Mouse (Mus musculus): Measurements from ENCODE around the gene Nfya. TPM values are rescaled to one million over a fixed set of nuclear protein-coding genes. Genes with fewer than 3 reads are reported as not detected.

Nfya gene
- total and polyA plus RNA-seq, 3 experiments: 56.9 to 97.8 TPM; not detected in 1

DNA sequence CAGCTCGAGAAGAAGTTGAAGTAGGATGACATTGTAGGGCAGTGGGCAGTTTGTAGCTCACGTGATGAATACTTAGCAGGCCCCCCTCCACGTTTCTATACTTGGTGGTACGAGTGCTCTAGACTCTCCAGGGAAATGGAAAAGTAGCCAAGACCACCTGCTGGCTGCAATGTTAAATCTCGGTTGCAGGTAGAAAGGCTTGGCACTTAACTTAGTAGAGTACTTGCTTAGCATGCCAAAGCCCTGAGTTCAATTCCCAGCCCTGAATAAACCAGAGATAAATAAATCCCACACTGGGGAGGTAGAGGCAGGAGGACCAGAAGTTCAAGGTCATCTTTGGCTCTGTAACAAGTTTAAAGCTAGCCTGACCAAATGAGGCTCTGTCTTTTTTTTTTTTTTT, 24.8 kb upstream of the Nfya start:
- Histone ChIP-seq H3K36me3 (ENCODE audit: control insufficient read depth in 1 of 2, insufficient read depth in 2 of 2, low read length in 2 of 2) (peaks cover 0 to 6% of the 10 kb centered on the region in 2 experiments; a peak in 1 of 4 replicates), H3K79me2 (ENCODE audit: control insufficient read depth, insufficient read depth, low read length, poor library complexity) (no peaks in the 10 kb centered on the region), H3K27ac (ENCODE audit: control insufficient read depth, low read depth, low read length) (no peak overlapping the region), H3K9me3 (replicated peaks; ENCODE audit: insufficient read depth, low read length) (no peaks in the 10 kb centered on the region), H3K4me1 (ENCODE audit: control insufficient read depth in 1 of 2, insufficient read depth in 2 of 2, low read length in 2 of 2) (peaks cover 2 to 10% of the 10 kb centered on the region in 2 experiments; a peak in 2 of 4 replicates), H3K27me3 (ENCODE audit: control insufficient read depth in 1 of 2, insufficient read depth in 2 of 2, low read length in 2 of 2) (no peaks in the 10 kb centered on the region), H3K4me3 (ENCODE audit: control insufficient read depth in 1 of 2, insufficient read depth in 1 of 2, low read depth in 2 of 2, low read length in 2 of 2) (no peak overlapping the region), H3K9ac (ENCODE audit: control insufficient read depth, low read depth, low read length, poor library complexity, severe bottlenecking) (no peak overlapping the region)
- no peak for DNase-seq (ENCODE audit: low read depth, low spot score)
- TF ChIP-seq ZNF384 (IDR thresholded peaks at IDR 0.05; ENCODE audit: low read depth, low read length) (peak; percentile 71), RCOR1 (IDR thresholded peaks at IDR 0.05; ENCODE audit: low read depth, low read length) (no peak), POLR2A (IDR thresholded peaks at IDR 0.05; ENCODE audit: control insufficient read depth in 1 of 2, insufficient read depth in 1 of 2, low read depth in 1 of 2, low read length in 2 of 2, poor library complexity in 1 of 2) (no peak), KAT2A (conservative IDR thresholded peaks at IDR 0.05; ENCODE audit: low read depth, low read length) (no peak), GATA1 (IDR thresholded peaks at IDR 0.05; ENCODE audit: low read depth, low read length) (no peak), MYB (IDR thresholded peaks at IDR 0.05; ENCODE audit: low read depth, low read length) (no peak)

DNA sequence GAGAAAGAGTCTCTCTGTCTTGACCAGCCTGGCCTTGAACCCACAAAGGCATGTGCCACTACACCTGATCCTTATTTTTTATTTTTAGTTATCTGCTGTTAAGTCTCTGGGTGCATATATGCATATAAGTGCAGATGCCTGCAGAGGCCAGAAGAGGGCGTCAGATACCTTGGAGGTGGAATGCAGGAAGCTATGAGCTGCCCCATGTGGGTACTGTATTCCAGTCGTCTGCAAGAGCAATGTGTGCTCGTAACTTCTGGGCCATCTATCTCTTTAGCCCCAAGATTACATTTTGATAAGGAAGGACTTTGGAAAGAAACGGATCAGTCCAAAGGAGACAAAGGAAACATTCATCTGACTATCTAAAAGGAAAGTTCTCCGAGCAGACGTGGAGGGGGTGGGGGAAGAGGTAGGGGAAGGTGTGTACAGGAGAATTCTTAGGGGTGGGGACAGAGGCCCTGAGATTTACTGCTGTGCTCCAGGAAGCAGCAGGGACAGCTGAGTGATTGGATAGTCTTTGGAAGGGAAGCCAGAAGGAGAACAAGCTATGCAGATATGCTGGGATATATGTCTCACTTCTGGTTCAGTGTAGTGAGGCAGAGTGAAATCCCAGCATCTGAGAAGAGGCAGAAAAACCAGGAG, 24.1 kb upstream of the Nfya start:
- Histone ChIP-seq H3K4me1 (ENCODE audit: control insufficient read depth in 1 of 2, insufficient read depth in 2 of 2, low read length in 2 of 2) (peaks cover 2 to 10% of the 10 kb centered on the region in 2 experiments; a peak in 2 of 4 replicates), H3K79me2 (ENCODE audit: control insufficient read depth, insufficient read depth, low read length, poor library complexity) (no peaks in the 10 kb centered on the region)
- TF ChIP-seq USF1 (IDR thresholded peaks at IDR 0.05; ENCODE audit: low read depth, low read length) (no peak), NRF1 (IDR thresholded peaks at IDR 0.05; ENCODE audit: insufficient read depth, low read depth, low read length, poor library complexity, severe bottlenecking) (no peak), SMC3 (IDR thresholded peaks at IDR 0.05; ENCODE audit: low read depth, low read length) (peak; percentile 40), GABPA (IDR thresholded peaks at IDR 0.05; ENCODE audit: low read depth, low read length) (no peak), HCFC1 (IDR thresholded peaks at IDR 0.05; ENCODE audit: low read depth, low read length) (no peak), RCOR1 (IDR thresholded peaks at IDR 0.05; ENCODE audit: low read depth, low read length) (no peak), UBTF (IDR thresholded peaks at IDR 0.05; ENCODE audit: borderline replicate concordance, insufficient read depth, low read depth, low read length) (no peak), JUND (IDR thresholded peaks at IDR 0.05; ENCODE audit: low read depth, low read length) (no peak), ZC3H11A (IDR thresholded peaks at IDR 0.05; ENCODE audit: low read depth, low read length) (peak; percentile 38), MAX (IDR thresholded peaks at IDR 0.05; ENCODE audit: low read length) (no peak), SIN3A (IDR thresholded peaks at IDR 0.05; ENCODE audit: low read length) (no peak), MYC (IDR thresholded peaks at IDR 0.05; ENCODE audit: low read depth, low read length) (no peak), TBP (IDR thresholded peaks at IDR 0.05; ENCODE audit: low read depth, low read length) (no peak), POLR2AphosphoS5 (IDR thresholded peaks at IDR 0.05; ENCODE audit: borderline replicate concordance, low read depth, low read length) (no peak), ELF1 (IDR thresholded peaks at IDR 0.05; ENCODE audit: low read depth, low read length) (no peak), TAL1 (IDR thresholded peaks at IDR 0.05; ENCODE audit: low read length) (no peak), MAZ (IDR thresholded peaks at IDR 0.05; ENCODE audit: low read depth, low read length) (no peak), CHD1 (IDR thresholded peaks at IDR 0.05; ENCODE audit: low read depth, low read length) (no peak), GATA1 (IDR thresholded peaks at IDR 0.05; ENCODE audit: low read depth, low read length) (no peak), NELFE (IDR thresholded peaks at IDR 0.05; ENCODE audit: low read depth, low read length) (no peak), MXI1 (IDR thresholded peaks at IDR 0.05; ENCODE audit: low read depth, low read length) (no peak), KAT2A (conservative IDR thresholded peaks at IDR 0.05; ENCODE audit: low read depth, low read length) (no peak), RAD21 (IDR thresholded peaks at IDR 0.05; ENCODE audit: low read depth, low read length) (peak; percentile 46), CTCF (IDR thresholded peaks at IDR 0.05 in 2 of 3, conservative IDR thresholded peaks at IDR 0.05 in 1 of 3; ENCODE audit: control insufficient read depth in 1 of 3, insufficient read depth in 1 of 3, low read depth in 2 of 3, low read length in 3 of 3, poor library complexity in 1 of 3, severe bottlenecking in 1 of 3) (peak; percentile 47 to 54 (median 53)), BHLHE40 (IDR thresholded peaks at IDR 0.05; ENCODE audit: borderline replicate concordance, low read depth, low read length) (no peak), USF2 (IDR thresholded peaks at IDR 0.05; ENCODE audit: borderline replicate concordance in 1 of 2, insufficient read depth in 1 of 2, low read depth in 1 of 2, low read length in 2 of 2) (no peak), MAFK (IDR thresholded peaks at IDR 0.05; ENCODE audit: borderline replicate concordance, low read depth, low read length) (no peak), MYB (IDR thresholded peaks at IDR 0.05; ENCODE audit: low read depth, low read length) (no peak), ZNF384 (IDR thresholded peaks at IDR 0.05; ENCODE audit: low read depth, low read length) (no peak)

More for the DNA sequence above, 24.1 kb upstream of the Nfya start:
- Histone ChIP-seq H3K27me3 (ENCODE audit: control insufficient read depth in 1 of 2, insufficient read depth in 2 of 2, low read length in 2 of 2) (no peaks in the 10 kb centered on the region), H3K9me3 (replicated peaks; ENCODE audit: insufficient read depth, low read length) (no peaks in the 10 kb centered on the region), H3K27ac (ENCODE audit: control insufficient read depth, low read depth, low read length) (no peak overlapping the region), H3K9ac (ENCODE audit: control insufficient read depth, low read depth, low read length, poor library complexity, severe bottlenecking) (no peak overlapping the region), H3K4me3 (ENCODE audit: control insufficient read depth in 1 of 2, insufficient read depth in 1 of 2, low read depth in 2 of 2, low read length in 2 of 2) (no peak overlapping the region), H3K36me3 (ENCODE audit: control insufficient read depth in 1 of 2, insufficient read depth in 2 of 2, low read length in 2 of 2) (peaks cover 0 to 6% of the 10 kb centered on the region in 2 experiments; a peak in 1 of 4 replicates)
- DNase-seq (ENCODE audit: low read depth, low spot score): peak; percentile 67
